Comparison of ENCODE assay signal across 8 mouse cellular contexts in genomic region chr14:24486241-24486767, GRCm38 (mm10). TPM values are rescaled to one million over a fixed set of nuclear protein-coding genes. Genes with fewer than 3 reads are reported as not detected.
DNase-seq lines count a peak whose midpoint lies in the region; ATAC-seq and TF ChIP-seq lines count a peak whose summit lies in the region.

No protein-coding gene starts in this region.

- H3K4me2 ChIP-seq in hindbrain, embryonic 11.5 days (replicated peaks; ENCODE audit: low read depth, low read length), result peak overlapping the region; percentile 60
- H3K4me2 ChIP-seq in liver, embryonic 11.5 days, result peak overlapping the region; percentile 73
- peak overlapping the region; percentile 65 for H3K4me2 ChIP-seq in stomach, postnatal 0 days (replicated peaks; ENCODE audit: low read depth)

- peaks cover 59% of the 10 kb centered on the region for H3K4me1 ChIP-seq in E14TG2a.4 (replicated peaks; ENCODE audit: low read depth, low read length)
- 0 out of 2 replicates have a peak, but pooled peaks cover 3% of the 10 kb centered on the region for H3K4me1 ChIP-seq in hindbrain, embryonic 11.5 days (replicated peaks; ENCODE audit: control insufficient read depth, insufficient read depth, low read length)
- H3K4me1 ChIP-seq in liver, embryonic 11.5 days (replicated peaks; ENCODE audit: control insufficient read depth, insufficient read depth, low read length), result peaks cover 6% of the 10 kb centered on the region
- H3K4me1 ChIP-seq in stomach, postnatal 0 days (replicated peaks; ENCODE audit: control insufficient read depth, insufficient read depth), result no peaks in the 10 kb centered on the region; the same call in 1 of the 2 replicates

- intact Hi-C loops in gastrocnemius, adult 2 months (cut with DNase I), result no loop called here

- no peaks in the 10 kb centered on the region for H3K9me3 ChIP-seq in E14TG2a.4 (ENCODE audit: low read length)
- no peaks in the 10 kb centered on the region for H3K9me3 ChIP-seq in hindbrain, embryonic 11.5 days (ENCODE audit: control insufficient read depth, low read length)
- no peaks in the 10 kb centered on the region for H3K9me3 ChIP-seq in liver, embryonic 11.5 days (ENCODE audit: control insufficient read depth, low read length)
- H3K9me3 ChIP-seq in stomach, postnatal 0 days (ENCODE audit: control insufficient read depth, low read length), result no peaks in the 10 kb centered on the region

- H3K4me3 ChIP-seq in gastrocnemius, adult 2 months, result peak overlapping the region; percentile 100
- H3K4me3 ChIP-seq in E14TG2a.4 (replicated peaks; ENCODE audit: low read length), result peak overlapping the region; percentile 96
- H3K4me3 ChIP-seq in hindbrain, embryonic 11.5 days (ENCODE audit: low read depth, low read length), result peak overlapping the region; percentile 86
- H3K4me3 ChIP-seq in liver, embryonic 11.5 days (ENCODE audit: low read depth, low read length), result peak overlapping the region; percentile 86
- H3K4me3 ChIP-seq in stomach, postnatal 0 days (ENCODE audit: low read depth, low read length), result peak overlapping the region; percentile 80

- no peak for TF ChIP-seq EP300 in stomach, postnatal 0 days (optimal IDR thresholded peaks at IDR 0.05)

- DNase-seq in gastrocnemius, adult 2 months, result no peak
- DNase-seq in gastrocnemius, adult 8-10 months (ENCODE audit: low spot score in 2 of 2), result no peak
- DNase-seq in hindbrain, embryonic 11.5 days (ENCODE audit: low spot score), result no peak
- no peak for DNase-seq in liver, embryonic 11.5 days (ENCODE audit: low spot score)
- DNase-seq in stomach, postnatal 0 days (ENCODE audit: low spot score), result peak; percentile 21
- DNase-seq in right cerebral cortex, postnatal 10 days (ENCODE audit: low spot score in 2 of 2), result no peak
- no peak for DNase-seq in left cerebral cortex, adult 9 months (ENCODE audit: low spot score in 2 of 2)

- no peak for TF ChIP-seq CTCF in gastrocnemius, adult 2 months (IDR thresholded peaks at IDR 0.05)
- no peak for TF ChIP-seq CTCF in E14TG2a.4 (conservative IDR thresholded peaks at IDR 0.05; ENCODE audit: low read length)
- no peak for TF ChIP-seq CTCF in stomach, postnatal 0 days (IDR thresholded peaks at IDR 0.05; ENCODE audit: low read depth)

- H3K36me3 ChIP-seq in E14TG2a.4 (ENCODE audit: insufficient read depth, low read length), result peaks cover 48% of the 10 kb centered on the region
- H3K36me3 ChIP-seq in hindbrain, embryonic 11.5 days (ENCODE audit: control insufficient read depth, insufficient read depth, low read length), result peaks cover 2% of the 10 kb centered on the region; the same call in 1 of the 2 replicates
- H3K36me3 ChIP-seq in liver, embryonic 11.5 days (ENCODE audit: control insufficient read depth, insufficient read depth, low read length), result peaks cover 21% of the 10 kb centered on the region; the same call in 1 of the 2 replicates
- H3K36me3 ChIP-seq in stomach, postnatal 0 days (ENCODE audit: control insufficient read depth, insufficient read depth, low read length), result peaks cover 6% of the 10 kb centered on the region

- 11% methylated on average over 13 of the region's 13 CpGs for WGBS in hindbrain, embryonic 11.5 days
- 4% methylated on average over 13 of the region's 13 CpGs for WGBS in liver, embryonic 11.5 days
- WGBS in stomach, postnatal 0 days, result 5% methylated on average over 13 of the region's 13 CpGs

- peak overlapping the region; percentile 76 for H3K9ac ChIP-seq in hindbrain, embryonic 11.5 days (ENCODE audit: low read depth, low read length)
- H3K9ac ChIP-seq in liver, embryonic 11.5 days (ENCODE audit: low read depth, low read length), result peak overlapping the region; percentile 92
- H3K9ac ChIP-seq in stomach, postnatal 0 days (ENCODE audit: low read length), result peak overlapping the region; percentile 92

- H3K27ac ChIP-seq in gastrocnemius, adult 2 months, result peak overlapping the region; percentile 88
- H3K27ac ChIP-seq in hindbrain, embryonic 11.5 days (ENCODE audit: low read depth, low read length), result no peak overlapping the region
- H3K27ac ChIP-seq in liver, embryonic 11.5 days (ENCODE audit: low read depth, low read length), result peak overlapping the region; percentile 2; the same call in 1 of the 2 replicates
- H3K27ac ChIP-seq in stomach, postnatal 0 days (replicated peaks), result peak overlapping the region; percentile 76

- no peaks in the 10 kb centered on the region for H3K27me3 ChIP-seq in E14TG2a.4 (ENCODE audit: insufficient read depth, low read length)
- H3K27me3 ChIP-seq in hindbrain, embryonic 11.5 days (ENCODE audit: control insufficient read depth, insufficient read depth, low read length), result no peaks in the 10 kb centered on the region
- H3K27me3 ChIP-seq in liver, embryonic 11.5 days (replicated peaks; ENCODE audit: control insufficient read depth, insufficient read depth, low read length), result no peaks in the 10 kb centered on the region
- no peaks in the 10 kb centered on the region for H3K27me3 ChIP-seq in stomach, postnatal 0 days (ENCODE audit: control insufficient read depth, insufficient read depth, low read length)

- peak; percentile 12 for ATAC-seq in hindbrain, embryonic 11.5 days (ENCODE audit: low FRiP score)
- no peak; the same call in 1 of the 2 replicates for ATAC-seq in liver, embryonic 11.5 days (replicated peaks; ENCODE audit: low FRiP score)
- peak; percentile 10 for ATAC-seq in stomach, postnatal 0 days (ENCODE audit: low FRiP score, low TSS enrichment)

RNA-seq across cellular contexts. Expression of gene Polr3a, which starts 0.6 kb away (rescaled TPM):
- 1 to 10 TPM; 8.7 TPM for total RNA-seq in gastrocnemius, adult 2 months (2021)
- total RNA-seq in gastrocnemius, adult 8-10 months (2022), result 1 to 10 TPM; 5.7 to 8.1 (median 7.1) TPM
- 19.9 and 22.4 TPM in 2 replicates for polyA plus RNA-seq in hindbrain, embryonic 11.5 days (2014; fragmentation: Nextera tagmentation; extraction: Ambion mirVana)
- 18.2 and 18.7 TPM in 2 replicates for polyA plus RNA-seq in liver, embryonic 11.5 days (2014; fragmentation: Nextera tagmentation; extraction: Ambion mirVana)
- polyA plus RNA-seq in stomach, postnatal 0 days (2015; fragmentation: Nextera tagmentation; extraction: Ambion mirVana), result 6.3 and 7.0 TPM in 2 replicates

RNA-seq across cellular contexts. Expression of gene Rps24, which starts 0.6 kb away (rescaled TPM):
- 100 to 1,000 TPM; 700 to 838 TPM for total RNA-seq in gastrocnemius, adult 2 months (2021)
- total RNA-seq in gastrocnemius, adult 8-10 months (2022), result 100 to 1,000 TPM; 660 to 798 (median 702) TPM
- polyA plus RNA-seq in hindbrain, embryonic 11.5 days (2014; fragmentation: Nextera tagmentation; extraction: Ambion mirVana), result 1,026 and 1,035 TPM in 2 replicates
- 1,414 and 1,515 TPM in 2 replicates for polyA plus RNA-seq in liver, embryonic 11.5 days (2014; fragmentation: Nextera tagmentation; extraction: Ambion mirVana)
- 1,066 and 1,112 TPM in 2 replicates for polyA plus RNA-seq in stomach, postnatal 0 days (2015; fragmentation: Nextera tagmentation; extraction: Ambion mirVana)
